Mouse (Mus musculus) MEL (cell line): ENCODE measurements around the gene Ankrd33b. TPM values are rescaled to one million over a fixed set of nuclear protein-coding genes. Genes with fewer than 3 reads are reported as not detected.

Experiments used
- DNase-seq: peaks from one replicate; pipeline ENCODE4 v3.0.0; 2011; ENCODE audit warnings: low read depth, low spot score
- H3K27ac ChIP-seq: 2 replicates; pipeline ENCODE4 v1.5.1; 2012; ENCODE audit warnings: low read depth, mild to moderate bottlenecking, control low read depth, low read length, moderate library complexity; ENCODE audit not compliant: control insufficient read depth
- H3K27me3 ChIP-seq, 2 experiments: fragments of 150-350 bp in 1 of 2; sonication (generic) in 1 of 2; 2 replicates each; pipeline ENCODE4 v1.6.1; 2012; ENCODE audit warnings: low read length in 2 of 2, mild to moderate bottlenecking in 2 of 2, improper control_type of control experiment in 1 of 2, moderate library complexity in 1 of 2; ENCODE audit not compliant: insufficient read depth in 2 of 2, control insufficient read depth in 1 of 2
- H3K36me3 ChIP-seq, 2 experiments: 2 replicates each; pipeline ENCODE4 v1.6.1; 2012 to 2014; ENCODE audit warnings: low read length in 2 of 2, improper control_type of control experiment in 1 of 2, inconsistent platforms in 1 of 2, mild to moderate bottlenecking in 1 of 2; ENCODE audit not compliant: insufficient read depth in 2 of 2, control insufficient read depth in 1 of 2
- H3K4me1 ChIP-seq, 2 experiments: fragments of 150-350 bp in 1 of 2; sonication (generic) in 1 of 2; 2 replicates each; pipeline ENCODE4 v1.6.1; 2012; ENCODE audit warnings: low read length in 2 of 2, improper control_type of control experiment in 1 of 2, mild to moderate bottlenecking in 1 of 2; ENCODE audit not compliant: insufficient read depth in 2 of 2, control insufficient read depth in 1 of 2
- H3K4me3 ChIP-seq, 2 experiments: fragments of 150-350 bp in 1 of 2; sonication (generic) in 1 of 2; 2 replicates each; pipeline ENCODE4 v1.5.1; 2012; ENCODE audit warnings: low read depth in 2 of 2, low read length in 2 of 2, mild to moderate bottlenecking in 2 of 2, moderate library complexity in 2 of 2, control low read depth in 1 of 2, improper control_type of control experiment in 1 of 2; ENCODE audit not compliant: control insufficient read depth in 1 of 2, insufficient read depth in 1 of 2
- H3K79me2 ChIP-seq: 2 replicates; pipeline ENCODE4 v1.6.1; 2012; ENCODE audit warnings: mild to moderate bottlenecking, low read length, moderate library complexity; ENCODE audit not compliant: control insufficient read depth, poor library complexity, insufficient read depth
- H3K9ac ChIP-seq: 2 replicates; pipeline ENCODE4 v1.6.1; 2012; ENCODE audit warnings: low read depth, mild to moderate bottlenecking, control low read depth, low read length, moderate library complexity; ENCODE audit not compliant: control insufficient read depth, poor library complexity, severe bottlenecking
- H3K9me3 ChIP-seq: fragments of 150-350 bp; sonication (generic); replicated peaks from 2 replicates; pipeline ENCODE4 v1.6.1; 2012; ENCODE audit warnings: mild to moderate bottlenecking, low read length, improper control_type of control experiment, moderate library complexity; ENCODE audit not compliant: insufficient read depth
- BHLHE40 ChIP-seq: IDR thresholded peaks from 2 replicates; pipeline ENCODE4 v1.6.1; 2012; ENCODE audit warnings: low read depth, mild to moderate bottlenecking, inconsistent platforms, low read length, improper control_type of control experiment, borderline replicate concordance
- CHD1 ChIP-seq: IDR thresholded peaks from 2 replicates; pipeline ENCODE4 v1.6.1; 2012; ENCODE audit warnings: low read depth, mild to moderate bottlenecking, inconsistent platforms, low read length, improper control_type of control experiment
- CHD2 ChIP-seq: IDR thresholded peaks from 2 replicates; pipeline ENCODE4 v1.6.1; 2011; ENCODE audit warnings: low read length, improper control_type of control experiment
- CTCF ChIP-seq, 3 experiments: IDR thresholded peaks in 2 of 3; conservative IDR thresholded peaks in 1 of 3; 2 replicates each; pipeline ENCODE4 v1.5.1; 2011 to 2012; ENCODE audit warnings: low read length in 3 of 3, low read depth in 2 of 3, mild to moderate bottlenecking in 2 of 3, improper control_type of control experiment in 1 of 3, inconsistent platforms in 1 of 3, mixed read lengths in 1 of 3, moderate library complexity in 1 of 3; ENCODE audit not compliant: control insufficient read depth in 1 of 3, insufficient read depth in 1 of 3, poor library complexity in 1 of 3, severe bottlenecking in 1 of 3
- E2F4 ChIP-seq: IDR thresholded peaks from 2 replicates; pipeline ENCODE4 v1.6.1; 2011; ENCODE audit warnings: low read depth, low read length, improper control_type of control experiment, borderline replicate concordance
- ELF1 ChIP-seq: IDR thresholded peaks from 2 replicates; pipeline ENCODE4 v1.6.1; 2014; ENCODE audit warnings: low read depth, mild to moderate bottlenecking, inconsistent platforms, low read length, improper control_type of control experiment, moderate library complexity
- EP300 ChIP-seq, 2 experiments: IDR thresholded peaks; 2 replicates each; pipeline ENCODE4 v1.6.1; 2011; ENCODE audit warnings: improper control_type of control experiment in 2 of 2, low read length in 2 of 2, low read depth in 1 of 2, mild to moderate bottlenecking in 1 of 2
- ETS1 ChIP-seq: IDR thresholded peaks from 2 replicates; pipeline ENCODE4 v1.6.1; 2012; ENCODE audit warnings: low read depth, mild to moderate bottlenecking, inconsistent platforms, low read length, improper control_type of control experiment, moderate library complexity
- GATA1 ChIP-seq: IDR thresholded peaks from 2 replicates; pipeline ENCODE4 v1.6.1; 2011; ENCODE audit warnings: low read depth, low read length, improper control_type of control experiment
- HCFC1 ChIP-seq: IDR thresholded peaks from 2 replicates; pipeline ENCODE4 v1.6.1; 2012; ENCODE audit warnings: low read depth, mild to moderate bottlenecking, inconsistent platforms, low read length, improper control_type of control experiment, moderate library complexity
- JUND ChIP-seq: IDR thresholded peaks from 2 replicates; pipeline ENCODE4 v1.6.1; 2011; ENCODE audit warnings: low read depth, mild to moderate bottlenecking, improper control_type of control experiment, low read length
- MAFK ChIP-seq: IDR thresholded peaks from 2 replicates; pipeline ENCODE4 v1.6.1; 2011; ENCODE audit warnings: low read depth, mild to moderate bottlenecking, low read length, improper control_type of control experiment, borderline replicate concordance
- MAX ChIP-seq: IDR thresholded peaks from 2 replicates; pipeline ENCODE4 v1.6.1; 2011; ENCODE audit warnings: low read length, improper control_type of control experiment
- MAZ ChIP-seq: IDR thresholded peaks from 2 replicates; pipeline ENCODE4 v1.6.1; 2012; ENCODE audit warnings: low read depth, mild to moderate bottlenecking, inconsistent platforms, low read length, improper control_type of control experiment
- MXI1 ChIP-seq: IDR thresholded peaks from 2 replicates; pipeline ENCODE4 v1.6.1; 2011; ENCODE audit warnings: mild to moderate bottlenecking, low read depth, low read length, improper control_type of control experiment
- MYB ChIP-seq: IDR thresholded peaks from 2 replicates; pipeline ENCODE4 v1.6.1; 2011; ENCODE audit warnings: mild to moderate bottlenecking, low read depth, low read length, improper control_type of control experiment
- MYC ChIP-seq: IDR thresholded peaks from 2 replicates; pipeline ENCODE4 v1.6.1; 2011; ENCODE audit warnings: low read depth, mild to moderate bottlenecking, low read length, improper control_type of control experiment, moderate library complexity
- NELFE ChIP-seq: IDR thresholded peaks from 2 replicates; pipeline ENCODE4 v1.6.1; 2011; ENCODE audit warnings: low read depth, low read length, improper control_type of control experiment
- NRF1 ChIP-seq: IDR thresholded peaks from 2 replicates; pipeline ENCODE4 v1.6.1; 2014; ENCODE audit warnings: low read depth, mild to moderate bottlenecking, inconsistent platforms, low read length, improper control_type of control experiment, moderate library complexity; ENCODE audit not compliant: poor library complexity, insufficient read depth, severe bottlenecking
- POLR2A ChIP-seq, 2 experiments: IDR thresholded peaks; 2 replicates each; pipeline ENCODE4 v1.6.1; 2011 to 2012; ENCODE audit warnings: low read length in 2 of 2, mild to moderate bottlenecking in 2 of 2, control low read depth in 1 of 2, improper control_type of control experiment in 1 of 2, low read depth in 1 of 2, moderate library complexity in 1 of 2; ENCODE audit not compliant: control insufficient read depth in 1 of 2, insufficient read depth in 1 of 2, poor library complexity in 1 of 2
- POLR2AphosphoS2 ChIP-seq: IDR thresholded peaks from 2 replicates; pipeline ENCODE4 v1.6.1; 2011; ENCODE audit warnings: low read length, improper control_type of control experiment
- RAD21 ChIP-seq: IDR thresholded peaks from 2 replicates; pipeline ENCODE4 v1.6.1; 2011; ENCODE audit warnings: mild to moderate bottlenecking, low read depth, low read length, improper control_type of control experiment
- RCOR1 ChIP-seq: IDR thresholded peaks from 2 replicates; pipeline ENCODE4 v1.6.1; 2012; ENCODE audit warnings: low read depth, mild to moderate bottlenecking, inconsistent platforms, low read length, improper control_type of control experiment
- SIN3A ChIP-seq: IDR thresholded peaks from 2 replicates; pipeline ENCODE4 v1.6.1; 2012; ENCODE audit warnings: low read length, improper control_type of control experiment, inconsistent platforms
- SMC3 ChIP-seq: IDR thresholded peaks from 2 replicates; pipeline ENCODE4 v1.6.1; 2011; ENCODE audit warnings: low read depth, low read length, improper control_type of control experiment
- TAL1 ChIP-seq: IDR thresholded peaks from 2 replicates; pipeline ENCODE4 v1.6.1; 2012; ENCODE audit warnings: mild to moderate bottlenecking, inconsistent platforms, low read length, moderate library complexity, mixed read lengths
- TBP ChIP-seq: IDR thresholded peaks from 2 replicates; pipeline ENCODE4 v1.8.0; 2011; ENCODE audit warnings: low read depth, low read length, improper control_type of control experiment
- TCF12 ChIP-seq: IDR thresholded peaks from 2 replicates; pipeline ENCODE4 v1.6.1; 2014; ENCODE audit warnings: low read depth, mild to moderate bottlenecking, inconsistent platforms, low read length, improper control_type of control experiment, moderate library complexity
- USF2 ChIP-seq, 2 experiments: IDR thresholded peaks; 2 replicates each; pipeline ENCODE4 v1.6.1; 2011 to 2012; ENCODE audit warnings: improper control_type of control experiment in 2 of 2, low read length in 2 of 2, borderline replicate concordance in 1 of 2, inconsistent platforms in 1 of 2, low read depth in 1 of 2, mild to moderate bottlenecking in 1 of 2; ENCODE audit not compliant: insufficient read depth in 1 of 2
- ZMIZ1 ChIP-seq: IDR thresholded peaks from 2 replicates; pipeline ENCODE4 v1.6.1; 2012; ENCODE audit warnings: low read depth, mild to moderate bottlenecking, inconsistent platforms, low read length, improper control_type of control experiment, moderate library complexity
- ZNF384 ChIP-seq: IDR thresholded peaks from 2 replicates; pipeline ENCODE4 v1.6.1; 2012; ENCODE audit warnings: low read depth, mild to moderate bottlenecking, inconsistent platforms, low read length, improper control_type of control experiment
- polyA plus RNA-seq, 2 experiments: library from polyadenylated mRNA; stranded (reverse) in 1 of 2; unstranded in 1 of 2; fragments of >175 nt in 1 of 2; fragments of >200 nt in 1 of 2; gene quantifications; 2 replicates each; pipeline versions ENCODE4 v1.2.1 to v1.2.4; 2012; ENCODE audit warnings: low replicate concordance in 2 of 2, low read depth in 1 of 2; ENCODE audit not compliant: insufficient read length in 2 of 2, insufficient read depth in 1 of 2, missing spikeins in 1 of 2
- total RNA-seq: library from RNA; depleted of rRNA; stranded (reverse); fragments of 300-350 nt; gene quantifications from 2 replicates; pipeline ENCODE4 v1.2.3, GENCODE M21; 2012

Ankrd33b gene
- total and polyA plus RNA-seq, 3 experiments, result 11.1 to 16.1 TPM; not detected in 1

DNA sequence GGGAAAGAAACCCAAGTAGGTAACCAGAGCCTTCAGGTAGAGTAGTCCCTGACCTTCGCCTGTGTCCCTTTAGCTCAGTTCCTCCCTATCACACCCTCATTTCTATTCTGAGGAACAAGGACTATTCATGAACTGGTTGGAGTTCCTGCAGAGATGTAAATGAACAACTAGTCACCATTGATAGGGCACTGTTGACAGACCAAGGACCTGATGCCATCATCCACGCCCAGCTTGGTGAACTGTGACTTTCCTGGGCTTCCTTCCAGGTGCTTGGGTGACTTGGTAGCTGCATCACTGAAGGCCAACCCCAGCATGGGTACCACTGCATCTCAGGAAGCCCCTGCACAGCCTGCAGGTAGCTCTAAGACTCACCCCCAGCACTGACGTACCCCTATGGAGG lies 85.2 kb downstream of the Ankrd33b start:
- peaks cover 0 to 16% of the 10 kb centered on the region in 2 experiments; a peak in 2 of 4 replicates for H3K36me3 ChIP-seq
- TF ChIP-seq MAFK (no peak), ELF1 (no peak), HCFC1 (no peak)
- TF ChIP-seq, all 39 proteins: peak for 0
- Histone ChIP-seq H3K27me3 (no peaks in the 10 kb centered on the region), H3K27ac (peak overlapping the region; percentile 21; the same call in 1 of the 2 replicates), H3K4me1 (peaks cover 6 to 22% of the 10 kb centered on the region in 2 experiments), H3K9ac (no peak overlapping the region), H3K9me3 (no peaks in the 10 kb centered on the region), H3K79me2 (no peaks in the 10 kb centered on the region), H3K4me3 (peak overlapping the region in 1 of 2 experiments; percentile 6; a peak in 1 of 4 replicates)
- no peak for DNase-seq

DNA sequence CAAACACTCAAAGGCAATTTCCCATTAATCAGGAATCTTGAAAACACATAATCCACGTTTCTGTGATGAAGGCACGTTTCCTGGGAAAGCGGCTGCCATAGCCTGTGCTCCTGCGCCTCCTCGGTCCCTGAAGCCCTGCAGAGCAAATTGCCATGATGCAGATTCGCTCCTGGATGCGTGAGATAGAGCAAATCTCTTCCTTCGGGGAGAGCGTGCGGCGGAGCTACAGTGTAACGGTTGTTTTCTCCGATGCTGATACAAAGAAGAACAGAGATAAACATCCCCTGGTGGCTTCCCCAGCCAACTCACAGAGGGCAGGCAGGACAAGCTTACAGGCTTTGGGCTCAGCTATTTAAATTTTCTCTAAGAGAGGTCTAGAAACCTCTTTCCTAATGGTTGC lies 85.7 kb downstream of the Ankrd33b start:
- Histone ChIP-seq H3K4me3 (peak overlapping the region; percentile 6 to 34; a peak in 3 of 4 replicates), H3K4me1 (peaks cover 6 to 22% of the 10 kb centered on the region in 2 experiments), H3K27ac (peak overlapping the region; percentile 21; the same call in 1 of the 2 replicates), H3K9me3 (no peaks in the 10 kb centered on the region), H3K9ac (peak overlapping the region; percentile 15; the same call in 1 of the 2 replicates), H3K79me2 (no peaks in the 10 kb centered on the region), H3K36me3 (peaks cover 0 to 16% of the 10 kb centered on the region in 2 experiments; a peak in 2 of 4 replicates), H3K27me3 (no peaks in the 10 kb centered on the region)
- DNase-seq, result peak; percentile 81
- TF ChIP-seq ZNF384 (no peak), MAX (peak; percentile 62; the same call in 1 of the 2 replicates), TBP (0 out of 2 replicates have a peak, but pooled peaks have one; percentile 35), CHD1 (no peak), JUND (no peak), BHLHE40 (peak; percentile 69), TAL1 (peak; percentile 18; the same call in 1 of the 2 replicates), CHD2 (no peak), RCOR1 (peak; percentile 97), SIN3A (peak; percentile 68), MYC (0 out of 2 replicates have a peak, but pooled peaks have one; percentile 43), TCF12 (peak; percentile 92), MAZ (no peak; the same call in 1 of the 2 replicates), ETS1 (peak; percentile 70), MAFK (peak; percentile 42; the same call in 1 of the 2 replicates), POLR2A (IDR thresholded peaks at IDR 0.05; ENCODE audit: control insufficient read depth in 1 of 2, insufficient read depth in 1 of 2, low read depth in 1 of 2, low read length in 2 of 2, poor library complexity in 1 of 2) (no peak), NRF1 (no peak), HCFC1 (no peak), EP300 (IDR thresholded peaks at IDR 0.05; ENCODE audit: low read depth in 1 of 2, low read length in 2 of 2) (peak; percentile 91 to 96), MXI1 (peak; percentile 71), MYB (peak; percentile 88), NELFE (no peak), USF2 (IDR thresholded peaks at IDR 0.05; ENCODE audit: borderline replicate concordance in 1 of 2, insufficient read depth in 1 of 2, low read depth in 1 of 2, low read length in 2 of 2) (no peak), GATA1 (peak; percentile 87), POLR2AphosphoS2 (no peak), SMC3 (peak; percentile 34; the same call in 1 of the 2 replicates), E2F4 (no peak), ZMIZ1 (no peak), RAD21 (no peak; the same call in 1 of the 2 replicates), CTCF (IDR thresholded peaks at IDR 0.05 in 2 of 3, conservative IDR thresholded peaks at IDR 0.05 in 1 of 3; ENCODE audit: control insufficient read depth in 1 of 3, insufficient read depth in 1 of 3, low read depth in 2 of 3, low read length in 3 of 3, poor library complexity in 1 of 3, severe bottlenecking in 1 of 3) (no peak)
